Mouse (Mus musculus) ES-E14 (cell line): Measurements from ENCODE around the gene Hipk2. TPM values are rescaled to one million over a fixed set of nuclear protein-coding genes. Genes with fewer than 3 reads are reported as not detected.

Experiments
- DNase-seq: peaks from one replicate; pipeline ENCODE4 v3.0.0-alpha.2; 2013; ENCODE audit warnings: low read depth, low spot score
- H3K27ac ChIP-seq: 2 replicates; pipeline ENCODE4 v1.5.1; 2012; ENCODE audit warnings: low read depth, mild to moderate bottlenecking, low read length, moderate library complexity, mixed read lengths; ENCODE audit not compliant: poor library complexity, insufficient read depth, severe bottlenecking
- H3K36me3 ChIP-seq: 2 replicates; pipeline ENCODE4 v1.6.1; 2012; ENCODE audit warnings: mild to moderate bottlenecking, low read length, moderate library complexity, mixed read lengths; ENCODE audit not compliant: control insufficient read depth, poor library complexity, insufficient read depth, severe bottlenecking
- H3K4me1 ChIP-seq, 2 experiments: fragments of 150-350 bp in 1 of 2; sonication (generic) in 1 of 2; 2 replicates each; pipeline ENCODE4 v1.6.1; 2012; ENCODE audit warnings: low read length in 2 of 2, mild to moderate bottlenecking in 1 of 2, mixed read lengths in 1 of 2; ENCODE audit not compliant: control insufficient read depth in 2 of 2, insufficient read depth in 2 of 2, poor library complexity in 1 of 2
- H3K4me3 ChIP-seq, 2 experiments: fragments of 150-350 bp in 1 of 2; sonication (generic) in 1 of 2; 2 replicates each; pipeline ENCODE4 v1.5.1; 2012; ENCODE audit warnings: low read length in 2 of 2, low read depth in 1 of 2, mild to moderate bottlenecking in 1 of 2, mixed read lengths in 1 of 2; ENCODE audit not compliant: insufficient read depth in 1 of 2, poor library complexity in 1 of 2, severe bottlenecking in 1 of 2
- H3K9ac ChIP-seq: 2 replicates; pipeline ENCODE4 v1.6.1; 2012; ENCODE audit warnings: low read depth, mild to moderate bottlenecking, low read length, mixed read lengths; ENCODE audit not compliant: poor library complexity, insufficient read depth, severe bottlenecking
- H3K9me3 ChIP-seq: fragments of 150-350 bp; sonication (generic); 2 replicates; pipeline ENCODE4 v1.6.1; 2012; ENCODE audit warnings: low read depth, mild to moderate bottlenecking, low read length; ENCODE audit not compliant: control insufficient read depth, insufficient read depth
- CHD2 ChIP-seq: IDR thresholded peaks from 2 replicates; pipeline ENCODE4 v1.6.1; 2014; ENCODE audit warnings: mild to moderate bottlenecking, low read depth, low read length, inconsistent platforms
- HCFC1 ChIP-seq: IDR thresholded peaks from 2 replicates; pipeline ENCODE4 v1.6.1; 2012; ENCODE audit warnings: low read length, inconsistent platforms, borderline replicate concordance; ENCODE audit not compliant: insufficient read depth
- MAFK ChIP-seq: IDR thresholded peaks from 2 replicates; pipeline ENCODE4 v1.6.1; 2014; ENCODE audit warnings: mild to moderate bottlenecking, low read depth, low read length, inconsistent platforms; ENCODE audit not compliant: insufficient read depth
- ZC3H11A ChIP-seq: IDR thresholded peaks from 2 replicates; pipeline ENCODE4 v1.6.1; 2012; ENCODE audit warnings: low read depth, mild to moderate bottlenecking, inconsistent platforms, low read length, borderline replicate concordance
- ZNF384 ChIP-seq: IDR thresholded peaks from 2 replicates; pipeline ENCODE4 v1.6.1; 2012; ENCODE audit warnings: low read depth, low read length, inconsistent platforms
- in situ Hi-C, 2 experiments: fragments of 600-800 bp; cut with MboI; formaldehyde crosslinking; loops; one replicate each; pipeline ENCODE4 v1.15.1; 2025; ENCODE audit warnings: low sequenced_read_pairs in 2 of 2, inconsistent platforms in 1 of 2; ENCODE audit not compliant: unreplicated experiment in 2 of 2
- total RNA-seq: library from RNA; depleted of rRNA; stranded (reverse); fragments of 300-350 nt; gene quantifications from 2 replicates; pipeline ENCODE4 v1.2.3, GENCODE M21; 2012

Hipk2 gene
- total RNA-seq, 1 experiment: 7.0 TPM

DNA sequence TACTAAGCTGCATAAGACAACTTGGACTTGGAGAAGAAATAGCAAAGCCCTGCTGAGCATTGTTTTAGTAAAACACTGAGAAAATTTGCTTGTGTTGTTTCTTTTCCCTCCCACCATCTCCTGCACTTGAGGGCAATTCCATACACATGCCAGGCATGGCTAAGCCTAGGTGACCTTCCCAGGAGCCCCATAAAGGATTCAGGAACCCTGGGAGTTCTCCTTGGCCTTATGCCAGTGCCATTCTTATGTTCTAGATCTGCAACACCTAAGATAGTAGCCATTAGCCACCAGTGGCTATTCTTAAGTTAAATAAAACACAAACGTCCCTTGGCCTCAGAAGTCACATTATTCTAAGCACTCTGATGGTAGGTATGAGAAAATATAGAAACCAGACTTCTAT is 28.5 kb downstream of the Hipk2 start:
- Histone ChIP-seq H3K27ac (no peak overlapping the region), H3K4me1 (peaks cover 6% of the 10 kb centered on the region in 2 experiments; a peak in 1 of 4 replicates), H3K9me3 (no peaks in the 10 kb centered on the region), H3K9ac (no peak overlapping the region; the same call in 1 of the 2 replicates), H3K36me3 (no peaks in the 10 kb centered on the region), H3K4me3 (no peak overlapping the region)
- no peak for DNase-seq
- in situ Hi-C loops: no loop called here
- TF ChIP-seq ZC3H11A (no peak), MAFK (no peak), CHD2 (no peak), HCFC1 (no peak), ZNF384 (no peak)

- in situ Hi-C loops: no loop called here
Observed at GRCm38 (mm10) chr6:38846330-38847195, 29.4 kb downstream of the Hipk2 start.

DNA sequence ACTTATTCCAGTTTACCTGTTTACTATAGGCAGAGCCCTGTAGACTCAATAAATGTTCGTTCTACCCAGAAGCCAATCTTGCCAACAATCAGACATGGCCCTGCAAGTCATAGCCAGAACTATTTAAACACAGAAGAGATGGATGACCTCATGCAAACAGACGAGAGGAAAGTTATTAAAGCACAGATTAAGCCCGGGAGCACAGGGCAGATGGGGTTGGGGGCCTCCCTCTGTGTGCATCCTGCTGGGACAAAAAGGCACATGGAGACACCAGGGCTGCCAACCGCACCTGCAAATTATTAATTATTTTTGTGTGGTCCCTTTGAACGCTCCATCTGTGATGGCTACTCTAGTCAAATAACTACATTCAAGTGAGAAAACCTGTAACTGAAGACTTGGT is 30.1 kb downstream of the Hipk2 start:
- no peak overlapping the region for H3K4me3 ChIP-seq
- no peak overlapping the region for H3K27ac ChIP-seq
- H3K4me1 ChIP-seq: peaks cover 6% of the 10 kb centered on the region in 2 experiments; a peak in 1 of 4 replicates
- no peaks in the 10 kb centered on the region for H3K36me3 ChIP-seq
- TF ChIP-seq HCFC1: no peak
- TF ChIP-seq ZNF384: no peak
- no peak for TF ChIP-seq ZC3H11A
- no peak for TF ChIP-seq MAFK
- no peak for TF ChIP-seq CHD2
- H3K9me3 ChIP-seq: no peaks in the 10 kb centered on the region
- in situ Hi-C loops: no loop called here
- DNase-seq: no peak
- no peak overlapping the region for H3K9ac ChIP-seq

More at GRCm38 (mm10) chr6:38846330-38847195, 29.4 kb downstream of the Hipk2 start:
- Histone ChIP-seq H3K9ac (no peak overlapping the region; the same call in 1 of the 2 replicates), H3K4me3 (no peak overlapping the region), H3K4me1 (peaks cover 6% of the 10 kb centered on the region in 2 experiments; a peak in 1 of 4 replicates), H3K9me3 (no peaks in the 10 kb centered on the region), H3K27ac (no peak overlapping the region), H3K36me3 (no peaks in the 10 kb centered on the region)
- no peak for DNase-seq
- TF ChIP-seq CHD2 (no peak), ZNF384 (no peak), MAFK (no peak), HCFC1 (no peak), ZC3H11A (no peak)

DNA sequence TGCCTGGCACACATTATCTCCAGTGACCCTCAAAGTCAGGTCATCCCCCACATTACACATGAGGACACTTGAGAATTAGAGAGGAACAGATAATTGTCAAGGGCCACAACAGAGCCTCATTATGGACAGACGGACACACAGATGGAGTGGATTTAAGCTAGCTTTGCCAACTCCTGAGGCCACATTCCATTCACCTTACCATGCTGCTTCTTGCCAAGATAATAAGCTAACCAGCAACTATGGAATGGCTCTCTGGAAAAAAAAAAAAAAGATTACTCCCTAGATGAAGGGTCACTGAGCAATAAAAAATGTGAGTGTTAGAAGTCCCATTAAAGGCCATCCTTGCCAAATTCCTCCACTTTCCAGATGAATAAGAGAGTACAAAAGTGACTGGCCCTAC is 30.8 kb downstream of the Hipk2 start:
- no peaks in the 10 kb centered on the region for H3K9me3 ChIP-seq
- in situ Hi-C loops: no loop called here
- no peaks in the 10 kb centered on the region for H3K36me3 ChIP-seq
- no peak overlapping the region for H3K9ac ChIP-seq
- no peak for DNase-seq
- TF ChIP-seq MAFK: no peak
- no peak for TF ChIP-seq ZC3H11A
- TF ChIP-seq ZNF384: no peak
- no peak for TF ChIP-seq HCFC1
- TF ChIP-seq CHD2: no peak
- H3K27ac ChIP-seq: no peak overlapping the region
- peaks cover 6% of the 10 kb centered on the region in 2 experiments; a peak in 1 of 4 replicates for H3K4me1 ChIP-seq
- no peak overlapping the region for H3K4me3 ChIP-seq
